Mouse (Mus musculus): ENCODE measurements at regions not wholly inside any gene's neighbourhood (a gene's known extent, or its start where the extent isn't known, plus 50 kb on each side); places are given as distances from the start of the nearest gene placed in this dataset.

GRCm38 (mm10) chr12:97915026-97915425 is 344.2 kb downstream of the Galc start:
- DNase-seq = no peak

- no peak for DNase-seq
These were observed 346.5 kb downstream of the Galc start for GRCm38 (mm10) chr12:97912730-97913129.

DNA sequence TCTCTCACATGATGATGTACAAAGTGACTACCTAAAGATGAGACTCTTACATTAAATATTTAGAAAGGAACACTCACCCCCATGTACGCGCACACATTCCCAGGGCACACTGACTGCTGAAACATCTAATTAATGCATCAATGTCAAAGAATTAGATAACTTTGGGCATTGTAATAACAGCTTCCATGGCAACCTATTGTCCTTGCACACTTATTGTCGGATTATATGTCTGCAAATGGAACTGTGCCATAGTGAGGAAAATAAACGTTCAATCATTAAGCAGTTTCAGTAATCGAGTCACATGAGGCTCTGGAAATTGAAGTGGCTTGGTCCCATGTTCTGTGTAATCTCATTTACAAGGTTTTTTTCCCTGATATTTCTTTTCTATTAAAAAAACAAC is 360.0 kb downstream of the Galc start:
- no peak for DNase-seq

- no peak for DNase-seq
These were observed 361.1 kb downstream of the Galc start for GRCm38 (mm10) chr12:97898178-97898577.

- DNase-seq = no peak
These were observed 363.3 kb downstream of the Galc start for GRCm38 (mm10) chr12:97895981-97896380.

DNA sequence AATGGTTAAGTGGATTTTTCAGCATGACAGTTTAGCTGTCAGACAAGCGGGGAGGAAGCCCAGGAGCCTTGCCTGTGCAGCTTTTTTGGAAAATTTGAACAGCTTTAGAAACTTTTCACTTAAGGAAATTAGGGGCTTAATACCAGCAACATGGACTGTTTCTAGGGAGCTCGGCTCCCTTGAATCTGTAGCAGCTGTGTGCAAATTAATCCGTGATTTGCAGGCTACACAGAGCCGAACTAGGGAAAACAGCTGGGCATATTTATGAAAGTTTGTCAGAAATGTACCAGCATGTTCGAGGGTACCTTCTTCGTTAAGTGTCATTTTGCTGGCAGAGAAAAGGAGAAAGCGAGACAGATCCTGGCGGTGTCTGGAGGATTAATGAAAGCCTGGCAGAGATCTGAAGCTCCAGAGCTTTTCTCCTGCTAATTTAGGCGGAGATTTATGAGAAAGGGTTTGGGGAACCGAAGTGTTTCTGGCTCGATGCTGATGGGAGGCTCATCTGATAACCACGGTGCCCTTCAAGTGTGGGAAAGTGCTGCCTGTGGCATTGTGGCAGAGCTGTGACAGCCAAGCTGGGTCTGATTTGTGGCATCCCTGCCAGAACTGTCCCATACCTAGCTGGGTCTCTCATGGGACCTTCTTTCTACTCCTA is 370.3 kb downstream of the Galc start:
- no peak for DNase-seq

GRCm38 (mm10) chr12:97888291-97888800 is 370.9 kb downstream of the Galc start:
- DNase-seq = no peak

GRCm38 (mm10) chr12:97882439-97882838 is 376.8 kb downstream of the Galc start:
- no peak for DNase-seq

GRCm38 (mm10) chr12:97872391-97872790 is 386.9 kb downstream of the Galc start:
- DNase-seq = peak; percentile 48 to 50

- DNase-seq = no peak
These were observed 396.3 kb downstream of the Galc start for GRCm38 (mm10) chr12:97862921-97863320.

DNA sequence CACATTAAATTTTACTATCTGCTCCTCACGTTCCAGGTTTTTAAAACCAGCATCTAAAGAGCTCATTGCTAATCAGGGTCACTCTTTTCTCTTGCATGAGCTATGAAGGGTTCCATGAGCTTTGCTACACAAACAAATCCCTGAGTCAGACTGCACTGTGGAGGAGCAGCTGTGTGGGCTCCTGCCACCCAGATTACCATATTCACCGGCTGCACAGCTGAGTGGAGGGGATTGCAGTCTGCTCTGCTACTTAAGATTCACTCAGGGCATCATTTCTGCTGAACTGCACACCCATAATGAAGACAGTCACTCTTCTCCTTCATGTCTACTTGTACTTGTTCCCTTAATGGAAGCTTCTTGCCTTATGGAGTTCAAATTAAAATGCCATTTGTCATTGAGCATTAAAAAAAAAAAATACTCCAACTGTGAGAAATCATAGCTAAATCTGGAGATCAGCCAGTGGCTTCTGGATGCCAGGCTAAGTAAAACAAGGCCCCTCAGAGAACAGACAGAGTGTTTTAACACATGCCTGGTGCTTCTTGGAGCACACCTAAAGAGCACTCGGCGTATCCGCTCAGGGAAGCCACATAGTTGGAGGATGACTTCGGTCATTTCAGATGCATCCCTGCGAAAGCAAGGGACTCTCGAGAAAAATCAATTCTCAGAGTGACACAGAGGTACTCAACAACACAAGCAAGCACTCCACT is 422.9 kb downstream of the Galc start:
- no peak for DNase-seq

- no peak for DNase-seq
These were observed 465.7 kb downstream of the Galc start for GRCm38 (mm10) chr12:97793364-97794120.

DNA sequence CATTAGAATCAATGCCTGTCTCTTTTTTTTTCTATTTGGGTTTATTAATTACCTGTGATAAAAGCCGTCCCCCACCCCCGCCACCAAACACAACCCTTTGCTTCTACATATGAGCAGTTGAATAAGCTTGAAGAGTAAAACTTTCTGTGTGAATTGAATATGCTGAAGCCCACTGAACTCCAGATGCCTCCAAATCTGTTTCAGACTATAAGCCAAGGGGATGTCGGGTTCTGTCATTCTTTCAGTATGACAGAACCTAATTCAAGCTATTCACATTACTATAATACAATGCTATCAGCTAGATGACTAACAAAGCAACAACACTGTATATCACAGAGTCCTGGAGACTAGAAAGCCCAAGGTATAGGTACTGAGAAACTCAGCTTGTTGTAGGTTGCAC is 475.8 kb downstream of the Galc start:
- no peak for DNase-seq

DNA sequence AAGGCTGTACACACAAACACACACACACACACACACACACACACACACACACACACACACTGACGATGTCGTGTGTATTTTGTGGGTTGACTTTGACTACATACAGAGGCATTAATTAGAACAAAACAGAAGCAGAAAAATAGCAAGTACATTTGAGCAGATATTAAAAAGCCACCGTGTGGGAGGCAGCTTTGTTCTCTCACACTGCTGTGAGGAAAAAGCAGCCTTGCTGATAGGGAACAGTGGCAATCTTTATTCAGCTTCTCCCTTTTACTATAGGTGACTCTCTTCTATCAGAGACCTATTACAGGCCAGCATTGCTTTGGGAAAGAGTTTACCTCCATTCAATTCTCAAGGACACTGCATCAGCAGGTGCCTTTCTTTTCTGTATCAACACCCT is 500.1 kb downstream of the Galc start:
- no peak for DNase-seq

DNA sequence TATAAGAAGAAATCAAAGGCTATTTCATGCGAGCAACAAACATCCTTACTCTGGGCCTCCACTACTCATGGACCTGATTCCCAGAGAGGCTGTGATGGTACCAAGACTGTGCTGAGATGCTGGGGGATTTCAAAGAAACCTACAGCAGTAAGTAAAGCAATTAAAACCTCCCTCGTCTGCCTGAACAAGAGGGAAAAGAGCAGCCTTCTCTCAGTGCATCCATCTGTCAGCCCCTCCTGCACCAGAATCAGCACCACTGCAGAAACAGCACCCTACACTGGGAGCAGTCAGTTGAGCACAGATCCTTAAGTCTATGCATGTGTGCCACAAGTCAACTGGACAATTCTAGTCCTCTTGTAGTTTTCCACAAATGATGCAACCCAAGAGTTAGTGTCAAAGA is 500.6 kb downstream of the Galc start:
- DNase-seq = no peak

DNA sequence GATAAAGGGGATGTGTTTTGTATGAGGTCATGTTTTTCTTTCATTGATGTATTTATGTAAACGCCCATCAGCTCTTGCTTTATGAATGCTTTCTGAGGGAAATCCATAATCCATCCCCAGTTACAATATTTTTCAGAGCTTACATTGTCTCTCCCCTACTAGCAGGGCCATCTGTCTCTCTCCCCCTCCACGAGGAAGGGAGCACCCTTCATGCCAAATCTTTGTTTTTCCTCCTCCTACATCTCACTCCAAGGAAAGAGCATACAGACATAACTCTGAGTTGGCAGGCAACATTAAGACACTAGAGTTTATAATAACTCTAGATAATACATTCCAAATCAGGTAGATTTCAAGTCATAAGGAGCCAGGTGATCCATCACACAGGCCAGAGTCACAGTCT is 509.1 kb downstream of the Galc start:
- no peak for DNase-seq

- no peak for DNase-seq
These were observed 518.3 kb downstream of the Galc start for GRCm38 (mm10) chr12:97740927-97741326.

GRCm38 (mm10) chr12:97732078-97732580 is 527.1 kb downstream of the Galc start:
- DNase-seq = no peak

DNA sequence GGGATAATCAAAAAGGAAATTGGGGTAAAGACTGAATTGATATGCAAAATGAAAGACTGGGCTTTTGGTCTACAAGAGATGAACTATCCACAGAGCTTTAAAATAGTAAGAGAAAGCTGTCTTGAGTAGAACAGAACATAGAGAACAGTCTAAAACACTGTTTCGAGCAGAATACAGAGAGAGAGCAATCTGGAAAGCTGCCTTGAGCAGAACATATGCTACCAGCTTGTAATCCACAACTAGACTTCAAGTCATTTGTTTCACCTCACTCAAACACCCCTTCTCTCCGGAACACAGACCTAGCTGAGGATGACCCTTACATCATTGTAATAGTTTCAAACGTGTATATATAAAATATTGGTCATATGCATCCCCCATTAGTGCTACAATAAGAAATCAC is 538.7 kb downstream of the Galc start:
- no peak for DNase-seq

DNA sequence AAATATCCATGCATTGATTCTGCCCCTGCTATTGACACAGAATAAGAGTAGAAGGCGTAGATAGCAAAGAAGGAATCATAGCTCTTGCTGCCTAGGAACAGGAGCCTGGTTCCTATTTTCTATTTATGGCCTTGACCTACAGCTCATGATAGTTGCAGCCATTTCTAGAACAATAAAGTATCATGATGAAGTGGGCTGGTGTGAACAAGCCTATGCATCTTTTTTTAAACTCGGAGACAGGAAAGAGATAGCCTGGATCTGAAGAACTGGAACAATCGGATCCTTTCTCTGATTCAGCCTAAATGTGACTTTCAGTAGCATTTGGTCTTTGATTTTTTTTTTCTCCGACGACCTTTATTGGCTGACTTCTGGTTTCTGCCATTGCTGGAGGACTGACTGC is 541.4 kb downstream of the Galc start:
- DNase-seq = no peak
